Mouse (Mus musculus): ENCODE measurements around the gene Mn1.

- TF ChIP-seq POLR2A (IDR thresholded peaks at IDR 0.05; ENCODE audit: borderline replicate concordance, extremely low read depth, low read depth, low read length) (no peak), CTCF (IDR thresholded peaks at IDR 0.05; ENCODE audit: insufficient read depth, low read length) (no peak)
Observed at GRCm38 (mm10) chr5:111395771-111396170, 21.4 kb upstream of the Mn1 start.

Data from lung, adult 2 months (tissue).